Mouse (Mus musculus): ENCODE measurements around the gene Smtn. TPM values are rescaled to one million over a fixed set of nuclear protein-coding genes. Genes with fewer than 3 reads are reported as not detected.
A peak's percentile ranks its signal among the peaks of the same experiment; 100 is the strongest.

Gene Smtn
- polyA plus RNA-seq, 1 experiment from 2014 or later = 14.2 TPM

DNA sequence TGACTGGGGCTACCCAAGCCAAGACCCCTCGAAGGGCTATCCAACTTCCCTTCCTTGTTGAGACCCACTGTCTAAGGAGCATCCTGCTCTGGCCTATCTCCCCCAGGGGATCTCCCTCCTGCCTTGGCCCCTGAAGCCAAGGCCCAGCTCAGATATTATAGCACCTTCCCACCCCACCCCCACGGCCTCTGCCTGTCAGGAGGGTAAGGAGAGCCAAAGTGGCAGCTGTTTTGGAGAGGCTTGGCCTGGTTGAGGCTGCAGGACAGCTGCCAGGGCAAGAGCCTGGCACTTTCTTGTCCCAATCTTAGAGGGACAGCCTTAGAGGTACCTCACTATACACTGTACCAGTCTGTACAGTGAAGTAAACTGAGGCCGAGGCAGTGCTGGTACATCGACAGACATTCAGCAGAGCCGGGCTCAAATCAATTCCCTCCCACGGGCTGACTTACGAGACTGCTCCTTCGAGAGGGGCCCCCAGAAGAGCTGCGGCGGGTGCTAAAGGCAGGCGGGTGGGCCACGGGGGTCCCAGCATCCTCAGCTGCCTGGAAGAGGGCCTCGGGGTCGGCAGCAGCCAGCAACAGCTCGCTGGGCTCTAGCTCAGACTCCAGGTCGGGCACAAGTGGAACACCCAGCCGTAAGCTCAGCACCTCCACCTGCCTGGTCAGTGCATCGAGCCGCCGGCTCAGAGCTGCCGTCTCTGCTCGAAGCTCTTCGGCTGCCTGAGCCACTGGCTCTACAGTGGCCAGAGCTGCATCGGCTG lies 13.3 kb downstream of the Smtn start:
- no peaks in the 10 kb centered on the region for H3K27me3 ChIP-seq (ENCODE audit: control insufficient read depth, insufficient read depth, low read depth, low read length)
- H3K4me2 ChIP-seq (ENCODE audit: low read length) = no peak overlapping the region
- ATAC-seq = no peak
- H3K4me1 ChIP-seq (ENCODE audit: control insufficient read depth, insufficient read depth, low read length) = no peaks in the 10 kb centered on the region
- no peaks in the 10 kb centered on the region for H3K9me3 ChIP-seq (replicated peaks; ENCODE audit: control insufficient read depth, low read length, poor library complexity, severe bottlenecking)
- no peak overlapping the region for H3K4me3 ChIP-seq (ENCODE audit: low read depth, low read length)
- no peaks in the 10 kb centered on the region for H3K36me3 ChIP-seq (ENCODE audit: control insufficient read depth, insufficient read depth, low read length)
- 93% methylated on average over 24 of the region's 24 CpGs for WGBS
- no peak overlapping the region for H3K27ac ChIP-seq (ENCODE audit: low read length)
- 0 out of 2 replicates have a peak overlapping the region, but pooled peaks have one; percentile 10 for H3K9ac ChIP-seq (ENCODE audit: low read depth, low read length)

DNA sequence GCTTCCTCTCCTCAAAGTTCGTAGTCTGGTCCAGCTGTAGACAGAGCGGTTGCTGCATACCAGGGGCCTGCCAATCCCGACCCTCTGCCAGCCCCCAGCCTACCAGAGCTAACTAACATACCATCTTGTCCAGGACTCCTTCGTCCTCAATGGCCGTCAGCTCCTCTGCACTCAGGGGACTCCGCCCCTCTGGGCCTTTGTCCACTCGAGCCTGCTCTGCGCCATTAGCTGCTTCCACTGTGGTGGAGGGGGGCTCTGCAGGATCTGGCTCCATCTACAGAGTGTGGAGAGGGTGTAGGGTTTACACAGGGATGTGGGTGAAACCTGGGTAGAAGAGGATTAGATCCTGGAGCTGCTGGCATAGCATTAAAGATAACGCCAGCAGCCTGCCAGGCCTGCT lies 14.2 kb downstream of the Smtn start:
- no peak for ATAC-seq
- no peaks in the 10 kb centered on the region for H3K9me3 ChIP-seq (replicated peaks; ENCODE audit: control insufficient read depth, low read length, poor library complexity, severe bottlenecking)
- no peaks in the 10 kb centered on the region for H3K27me3 ChIP-seq (ENCODE audit: control insufficient read depth, insufficient read depth, low read depth, low read length)
- WGBS = 81% methylated on average over 9 of the region's 9 CpGs
- no peak overlapping the region for H3K9ac ChIP-seq (ENCODE audit: low read depth, low read length)
- H3K27ac ChIP-seq (ENCODE audit: low read length) = no peak overlapping the region
- H3K4me1 ChIP-seq (ENCODE audit: control insufficient read depth, insufficient read depth, low read length) = no peaks in the 10 kb centered on the region
- no peak overlapping the region for H3K4me2 ChIP-seq (ENCODE audit: low read length)
- H3K4me3 ChIP-seq (ENCODE audit: low read depth, low read length) = no peak overlapping the region
- no peaks in the 10 kb centered on the region for H3K36me3 ChIP-seq (ENCODE audit: control insufficient read depth, insufficient read depth, low read length)

DNA sequence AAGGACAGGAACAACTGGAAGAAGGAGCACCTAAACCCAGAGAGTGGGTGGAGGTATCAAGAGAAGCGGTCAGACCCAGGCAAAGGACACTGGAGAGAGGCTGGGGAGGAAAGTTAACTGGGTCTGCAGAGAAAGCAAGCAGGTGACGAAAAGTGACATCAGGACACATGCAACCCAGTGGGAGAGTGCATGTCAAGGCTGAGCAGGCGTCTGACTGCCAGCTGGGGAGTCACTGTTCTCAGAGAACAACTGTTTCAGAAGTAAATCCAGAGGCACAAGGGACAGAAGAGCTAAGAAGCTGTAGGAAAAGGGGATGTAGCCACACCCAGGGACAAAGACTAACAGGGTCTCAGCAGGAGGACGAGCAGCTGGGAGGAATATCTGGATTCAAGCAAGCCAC lies 14.9 kb downstream of the Smtn start:
- Histone ChIP-seq H3K4me2 (ENCODE audit: low read length) (no peak overlapping the region), H3K4me1 (ENCODE audit: control insufficient read depth, insufficient read depth, low read length) (no peaks in the 10 kb centered on the region), H3K4me3 (ENCODE audit: low read depth, low read length) (no peak overlapping the region), H3K9me3 (replicated peaks; ENCODE audit: control insufficient read depth, low read length, poor library complexity, severe bottlenecking) (no peaks in the 10 kb centered on the region), H3K27ac (ENCODE audit: low read length) (no peak overlapping the region), H3K36me3 (ENCODE audit: control insufficient read depth, insufficient read depth, low read length) (no peaks in the 10 kb centered on the region), H3K27me3 (ENCODE audit: control insufficient read depth, insufficient read depth, low read depth, low read length) (no peaks in the 10 kb centered on the region), H3K9ac (ENCODE audit: low read depth, low read length) (no peak overlapping the region)
- WGBS = 82% methylated on average over 4 of the region's 4 CpGs
- no peak for ATAC-seq

DNA sequence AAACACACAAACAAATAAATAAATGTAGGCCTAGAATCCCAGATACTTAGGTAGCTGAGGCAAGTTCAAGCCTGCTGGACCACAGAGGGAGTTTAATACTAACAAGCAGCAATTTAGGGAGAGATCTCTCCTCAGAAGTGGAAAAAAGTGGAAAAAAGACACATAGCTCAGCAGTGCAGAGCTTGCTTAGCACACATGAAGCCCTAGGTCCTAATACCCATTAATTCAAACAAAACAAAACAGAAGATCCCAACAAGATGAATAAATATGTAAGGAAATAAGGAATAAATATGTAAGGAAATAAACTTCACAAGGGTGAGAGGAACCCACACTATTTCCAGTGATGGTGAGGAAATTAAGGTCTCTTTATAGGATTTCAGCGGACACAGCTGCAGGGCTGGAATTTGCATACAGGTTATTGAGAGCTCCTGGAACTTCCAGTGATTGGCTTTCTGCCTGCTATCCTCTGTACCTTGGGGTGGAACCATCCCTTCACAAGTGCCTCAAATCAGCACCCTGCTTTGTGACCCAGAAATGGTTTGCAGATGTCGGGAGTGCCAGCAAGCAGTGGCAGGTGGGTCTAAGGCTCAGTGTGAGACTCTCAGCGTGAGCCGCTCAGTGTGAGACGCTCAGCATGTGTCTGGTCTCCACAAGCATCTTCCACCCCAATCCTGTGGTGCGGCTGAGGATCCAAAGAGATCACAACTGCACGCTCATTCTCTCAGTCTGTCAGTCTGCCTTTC lies 16.4 kb downstream of the Smtn start:
- Histone ChIP-seq H3K4me2 (ENCODE audit: low read length) (no peak overlapping the region), H3K9me3 (replicated peaks; ENCODE audit: control insufficient read depth, low read length, poor library complexity, severe bottlenecking) (no peaks in the 10 kb centered on the region), H3K27ac (ENCODE audit: low read length) (no peak overlapping the region), H3K4me1 (ENCODE audit: control insufficient read depth, insufficient read depth, low read length) (no peaks in the 10 kb centered on the region), H3K36me3 (ENCODE audit: control insufficient read depth, insufficient read depth, low read length) (no peaks in the 10 kb centered on the region), H3K27me3 (ENCODE audit: control insufficient read depth, insufficient read depth, low read depth, low read length) (no peaks in the 10 kb centered on the region), H3K4me3 (ENCODE audit: low read depth, low read length) (no peak overlapping the region), H3K9ac (ENCODE audit: low read depth, low read length) (no peak overlapping the region)
- 82% methylated on average over 7 of the region's 7 CpGs for WGBS
- no peak for ATAC-seq

DNA sequence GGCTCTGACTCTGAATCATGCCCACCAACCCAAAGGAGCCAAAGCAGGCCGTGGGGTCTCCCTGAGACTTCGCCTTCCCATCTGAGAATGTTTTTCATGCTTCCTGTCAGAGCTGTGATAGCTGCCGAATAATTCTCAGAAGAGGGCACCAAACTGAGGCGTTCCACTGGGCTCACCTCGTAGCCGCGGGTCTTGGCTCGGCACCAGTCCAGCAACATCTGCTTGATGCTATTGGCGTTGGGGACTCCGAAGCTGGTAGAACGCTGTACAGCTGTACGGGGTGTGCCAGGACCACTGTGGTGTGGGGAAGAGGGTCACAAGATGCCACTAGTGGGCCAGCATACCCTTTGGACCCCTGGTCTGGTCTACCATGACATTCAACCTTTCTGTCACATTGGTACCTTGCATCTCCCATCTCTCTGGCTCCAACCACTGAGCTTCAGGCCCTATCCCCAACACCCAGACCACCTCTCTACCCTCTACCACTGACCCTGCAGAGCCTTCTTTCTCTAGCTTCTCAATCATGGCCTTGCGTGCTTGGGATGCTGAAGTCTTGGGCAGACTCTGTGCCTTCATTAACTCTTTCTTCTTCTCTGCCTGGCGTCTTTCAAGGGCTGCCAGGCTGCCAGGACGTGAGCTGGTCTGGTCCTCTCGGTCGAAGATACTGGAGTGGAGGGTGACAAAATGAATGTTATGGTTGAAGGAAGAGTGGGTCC lies 18.0 kb downstream of the Smtn start:
- Histone ChIP-seq H3K27ac (ENCODE audit: low read length) (no peak overlapping the region), H3K4me1 (ENCODE audit: control insufficient read depth, insufficient read depth, low read length) (peaks cover under 1% of the 10 kb centered on the region; the same call in 1 of the 2 replicates), H3K4me2 (ENCODE audit: low read length) (no peak overlapping the region), H3K36me3 (ENCODE audit: control insufficient read depth, insufficient read depth, low read length) (no peaks in the 10 kb centered on the region), H3K27me3 (ENCODE audit: control insufficient read depth, insufficient read depth, low read depth, low read length) (peaks cover 2% of the 10 kb centered on the region; the same call in 1 of the 2 replicates), H3K9ac (ENCODE audit: low read depth, low read length) (no peak overlapping the region), H3K9me3 (replicated peaks; ENCODE audit: control insufficient read depth, low read length, poor library complexity, severe bottlenecking) (no peaks in the 10 kb centered on the region), H3K4me3 (ENCODE audit: low read depth, low read length) (no peak overlapping the region)
- WGBS = 95% methylated on average over 17 of the region's 17 CpGs
- ATAC-seq = no peak

DNA sequence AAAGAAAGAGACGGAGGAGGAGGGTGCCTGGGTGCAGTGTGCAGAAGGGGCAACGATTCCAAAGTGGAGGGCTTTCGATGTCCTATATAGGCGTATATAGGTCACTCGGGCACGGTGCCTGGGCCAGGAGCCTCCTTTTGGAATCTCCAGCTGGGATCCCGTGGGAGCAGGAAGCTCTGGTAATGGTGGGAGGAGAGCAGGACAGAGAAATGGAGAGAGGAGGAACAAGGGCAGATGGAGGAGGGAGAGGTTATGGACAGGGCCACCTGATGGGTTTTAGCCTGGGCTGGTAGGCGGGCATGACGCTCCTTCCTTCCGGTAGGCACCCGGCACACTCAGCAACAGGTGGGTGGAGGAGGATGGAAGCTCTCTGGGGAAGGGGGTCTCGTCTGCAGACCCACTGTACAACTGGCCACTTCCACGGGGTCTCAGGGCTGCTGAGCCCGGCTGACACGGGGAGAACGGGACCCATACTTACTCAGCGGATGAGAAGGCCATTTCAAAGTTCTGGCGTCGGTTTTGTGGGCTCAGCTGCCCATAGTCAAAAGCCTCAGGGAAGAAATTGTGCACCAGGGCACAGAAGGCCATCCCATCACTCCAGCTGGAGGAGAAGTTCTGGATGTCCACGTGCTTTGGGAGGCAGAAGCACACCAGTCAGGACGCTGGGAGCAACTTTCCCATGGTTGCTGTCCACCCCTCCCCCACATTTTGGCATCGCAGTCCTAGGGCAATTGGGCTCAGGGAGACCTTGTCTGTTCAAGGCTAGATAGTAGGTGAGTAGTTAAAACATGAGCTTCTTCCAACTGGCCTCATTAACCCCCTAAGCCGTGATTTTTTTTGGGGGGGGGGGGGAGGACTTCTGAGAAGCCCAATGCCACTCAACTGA lies 18.8 kb downstream of the Smtn start:
- no peaks in the 10 kb centered on the region for H3K36me3 ChIP-seq (ENCODE audit: control insufficient read depth, insufficient read depth, low read length)
- 89% methylated on average over 23 of the region's 23 CpGs for WGBS
- peaks cover 7% of the 10 kb centered on the region for H3K4me1 ChIP-seq (ENCODE audit: control insufficient read depth, insufficient read depth, low read length)
- no peak overlapping the region for H3K4me2 ChIP-seq (ENCODE audit: low read length)
- no peak overlapping the region for H3K9ac ChIP-seq (ENCODE audit: low read depth, low read length)
- no peak overlapping the region for H3K4me3 ChIP-seq (ENCODE audit: low read depth, low read length)
- H3K27ac ChIP-seq (ENCODE audit: low read length) = no peak overlapping the region
- no peaks in the 10 kb centered on the region for H3K9me3 ChIP-seq (replicated peaks; ENCODE audit: control insufficient read depth, low read length, poor library complexity, severe bottlenecking)
- H3K27me3 ChIP-seq (ENCODE audit: control insufficient read depth, insufficient read depth, low read depth, low read length) = peaks cover 3% of the 10 kb centered on the region; the same call in 1 of the 2 replicates
- no peak for ATAC-seq

- no peak overlapping the region for H3K4me2 ChIP-seq (ENCODE audit: low read length)
- H3K9me3 ChIP-seq (replicated peaks; ENCODE audit: control insufficient read depth, low read length, poor library complexity, severe bottlenecking) = no peaks in the 10 kb centered on the region
- H3K4me3 ChIP-seq (ENCODE audit: low read depth, low read length) = no peak overlapping the region
- 72% methylated on average over 14 of the region's 14 CpGs for WGBS
- H3K27me3 ChIP-seq (ENCODE audit: control insufficient read depth, insufficient read depth, low read depth, low read length) = peaks cover 10% of the 10 kb centered on the region
- no peaks in the 10 kb centered on the region for H3K36me3 ChIP-seq (ENCODE audit: control insufficient read depth, insufficient read depth, low read length)
- peaks cover 9% of the 10 kb centered on the region for H3K4me1 ChIP-seq (ENCODE audit: control insufficient read depth, insufficient read depth, low read length)
- H3K9ac ChIP-seq (ENCODE audit: low read depth, low read length) = no peak overlapping the region
- H3K27ac ChIP-seq (ENCODE audit: low read length) = no peak overlapping the region
- ATAC-seq = no peak
These were observed 19.5 kb downstream of the Smtn start for GRCm38 (mm10) chr11:3520919-3521318.

- Histone ChIP-seq H3K27me3 (ENCODE audit: control insufficient read depth, insufficient read depth, low read depth, low read length) (peaks cover 10% of the 10 kb centered on the region), H3K27ac (ENCODE audit: low read length) (no peak overlapping the region), H3K4me1 (ENCODE audit: control insufficient read depth, insufficient read depth, low read length) (peaks cover 9% of the 10 kb centered on the region), H3K36me3 (ENCODE audit: control insufficient read depth, insufficient read depth, low read length) (no peaks in the 10 kb centered on the region), H3K4me3 (ENCODE audit: low read depth, low read length) (no peak overlapping the region), H3K9me3 (replicated peaks; ENCODE audit: control insufficient read depth, low read length, poor library complexity, severe bottlenecking) (no peaks in the 10 kb centered on the region), H3K9ac (ENCODE audit: low read depth, low read length) (no peak overlapping the region), H3K4me2 (ENCODE audit: low read length) (no peak overlapping the region)
- 85% methylated on average over 11 of the region's 11 CpGs for WGBS
- no peak for ATAC-seq
These were observed 20.5 kb downstream of the Smtn start for GRCm38 (mm10) chr11:3519756-3520398.
